Mouse (Mus musculus): ENCODE results near the gene Rgr. TPM values are rescaled to one million over a fixed set of nuclear protein-coding genes. Genes with fewer than 3 reads are reported as not detected.

The Rgr gene
- not detected for total RNA-seq (2023)

GRCm38 (mm10) chr14:37048914-37049410 lies at the start of gene Rgr:
Rgr (minus strand) TSS chr14:37048964.

GRCm38 (mm10) chr14:37097956-37098530 lies 49.3 kb upstream of the Rgr start, which contains the start of gene Cdhr1:
Cdhr1 (minus strand) TSS chr14:37098347.

GRCm38 (mm10) chr14:37067629-37068028 lies 18.9 kb upstream of the Rgr start, which contains the start of gene Lrit2:
Lrit2 (plus strand) TSS chr14:37067929.

Other genes with a start within 250 kb of the Rgr start
- gene Ccser2, start 80.2 kb downstream of the Rgr start, total RNA-seq (2023) = 10 to 100 TPM; 29.7 to 31.4 TPM
- not detected for gene Lrit1, start 5.9 kb upstream of the Rgr start, total RNA-seq (2023)
- gene Lrit2, start 19.0 kb upstream of the Rgr start, total RNA-seq (2023) = not detected
- gene Cdhr1, start 49.4 kb upstream of the Rgr start, total RNA-seq (2023) = not detected
- not detected for gene 2610528A11Rik, start 65.1 kb upstream of the Rgr start, total RNA-seq (2023)
- 100 to 1,000 TPM; 219 to 248 TPM for gene Ghitm, start 86.3 kb upstream of the Rgr start, total RNA-seq (2023)

Data from B cell, adult 67 days (primary cell).